Mouse (Mus musculus): ENCODE measurements around the gene Ldhb. TPM values are rescaled to one million over a fixed set of nuclear protein-coding genes. Genes with fewer than 3 reads are reported as not detected.
A peak's percentile ranks its signal among the peaks of the same experiment; 100 is the strongest.

The Ldhb gene
- total RNA-seq (2021) (1,000 to 10,000 TPM; 2,754 to 3,232 TPM), polyA plus RNA-seq (2012; rRNA removed) (2,197 and 2,972 TPM in 2 replicates)
- long read RNA-seq, transcript Ldhb-201 (8 exons, 1,304 nt): major isoform, 2,144 of 2,346 reads
- long read RNA-seq, partial matches to known transcripts: 117 of 2,346 reads
- long read RNA-seq, other reads (novel, unspliced or antisense): 84 of 2,346 reads

GRCm38 (mm10) chr6:142507785-142508162 lies at the start of gene Ldhb:
Ldhb (minus strand) TSS chr6:142507957.
- under 1% methylated on average over 19 of the region's 19 CpGs for WGBS
- peak; percentile 88 to 91 for DNase-seq
- peaks cover 1% of the 10 kb centered on the region for H3K4me1 ChIP-seq (ENCODE audit: control insufficient read depth, insufficient read depth, low read length)
- H3K4me3 ChIP-seq: peak within 1 kb of the TSS; percentile 67
- no peaks in the 10 kb centered on the region for H3K27me3 ChIP-seq (ENCODE audit: control insufficient read depth, insufficient read depth, low read length)
- TF ChIP-seq POLR2A (IDR thresholded peaks at IDR 0.05; ENCODE audit: insufficient read depth, low read depth, low read length) (peak; percentile 98), EP300 (IDR thresholded peaks at IDR 0.05; ENCODE audit: insufficient read depth, low read depth, low read length) (peak; percentile 65; the same call in 1 of the 2 replicates), CTCF (IDR thresholded peaks at IDR 0.05) (no peak)
- H3K79me2 ChIP-seq (replicated peaks; ENCODE audit: control insufficient read depth, insufficient read depth, low read length): no peaks in the 10 kb centered on the region
- H3K27ac ChIP-seq: peak within 1 kb of the TSS; percentile 85
- peaks cover 12% of the 10 kb centered on the region for H3K36me3 ChIP-seq (ENCODE audit: control insufficient read depth, insufficient read depth, low read length)
- H3K9ac ChIP-seq (ENCODE audit: low read depth, low read length): peak within 1 kb of the TSS; percentile 76
- intact Hi-C loops (cut with DNase I): no loop called here

GRCm38 (mm10) chr6:142555988-142556387 lies 48.2 kb upstream of the Ldhb start:
- H3K4me3 ChIP-seq: no peak overlapping the region
- intact Hi-C loops (cut with DNase I): no loop called here
- H3K27me3 ChIP-seq (ENCODE audit: control insufficient read depth, insufficient read depth, low read length): no peaks in the 10 kb centered on the region
- no peaks in the 10 kb centered on the region for H3K79me2 ChIP-seq (replicated peaks; ENCODE audit: control insufficient read depth, insufficient read depth, low read length)
- H3K36me3 ChIP-seq (ENCODE audit: control insufficient read depth, insufficient read depth, low read length): no peaks in the 10 kb centered on the region
- no peak overlapping the region for H3K27ac ChIP-seq
- no peak for DNase-seq
- 0 out of 2 replicates have a peak, but pooled peaks cover 1% of the 10 kb centered on the region for H3K4me1 ChIP-seq (ENCODE audit: control insufficient read depth, insufficient read depth, low read length)
- H3K9ac ChIP-seq (ENCODE audit: low read depth, low read length): no peak overlapping the region
- no peak for TF ChIP-seq POLR2A (IDR thresholded peaks at IDR 0.05; ENCODE audit: insufficient read depth, low read depth, low read length)
- no peak for TF ChIP-seq CTCF (IDR thresholded peaks at IDR 0.05)
- TF ChIP-seq EP300 (IDR thresholded peaks at IDR 0.05; ENCODE audit: insufficient read depth, low read depth, low read length): no peak
- WGBS: 92% methylated on average over 1 of the region's 1 CpGs

- whole genome bisulfite sequencing: 38% methylated on average over 4 of the region's 4 CpGs
- Histone ChIP-seq H3K27me3 (ENCODE audit: control insufficient read depth, insufficient read depth, low read length) (no peaks in the 10 kb centered on the region), H3K4me3 (no peak overlapping the region), H3K9ac (ENCODE audit: low read depth, low read length) (no peak overlapping the region), H3K36me3 (ENCODE audit: control insufficient read depth, insufficient read depth, low read length) (no peaks in the 10 kb centered on the region), H3K4me1 (ENCODE audit: control insufficient read depth, insufficient read depth, low read length) (0 out of 2 replicates have a peak, but pooled peaks cover 1% of the 10 kb centered on the region), H3K79me2 (replicated peaks; ENCODE audit: control insufficient read depth, insufficient read depth, low read length) (no peaks in the 10 kb centered on the region), H3K27ac (peak overlapping the region; percentile 51)
- TF ChIP-seq CTCF (IDR thresholded peaks at IDR 0.05) (no peak), EP300 (IDR thresholded peaks at IDR 0.05; ENCODE audit: insufficient read depth, low read depth, low read length) (no peak), POLR2A (IDR thresholded peaks at IDR 0.05; ENCODE audit: insufficient read depth, low read depth, low read length) (no peak)
- intact Hi-C loops (cut with DNase I): no loop called here
- peak; percentile 49 to 51 for DNase-seq
These were observed 43.7 kb upstream of the Ldhb start for GRCm38 (mm10) chr6:142551482-142551881.

GRCm38 (mm10) chr6:142550871-142551270 lies 43.1 kb upstream of the Ldhb start:
- no peaks in the 10 kb centered on the region for H3K79me2 ChIP-seq (replicated peaks; ENCODE audit: control insufficient read depth, insufficient read depth, low read length)
- 57% methylated on average over 4 of the region's 4 CpGs for WGBS
- no peak for DNase-seq
- no peaks in the 10 kb centered on the region for H3K36me3 ChIP-seq (ENCODE audit: control insufficient read depth, insufficient read depth, low read length)
- TF ChIP-seq CTCF (IDR thresholded peaks at IDR 0.05) (no peak), POLR2A (IDR thresholded peaks at IDR 0.05; ENCODE audit: insufficient read depth, low read depth, low read length) (no peak), EP300 (IDR thresholded peaks at IDR 0.05; ENCODE audit: insufficient read depth, low read depth, low read length) (no peak)
- no peak overlapping the region for H3K4me3 ChIP-seq
- 0 out of 2 replicates have a peak, but pooled peaks cover 1% of the 10 kb centered on the region for H3K4me1 ChIP-seq (ENCODE audit: control insufficient read depth, insufficient read depth, low read length)
- peak overlapping the region; percentile 51 for H3K27ac ChIP-seq
- H3K27me3 ChIP-seq (ENCODE audit: control insufficient read depth, insufficient read depth, low read length): no peaks in the 10 kb centered on the region
- intact Hi-C loops (cut with DNase I): no loop called here
- H3K9ac ChIP-seq (ENCODE audit: low read depth, low read length): no peak overlapping the region

GRCm38 (mm10) chr6:142548377-142548776 lies 40.6 kb upstream of the Ldhb start:
- no peaks in the 10 kb centered on the region for H3K27me3 ChIP-seq (ENCODE audit: control insufficient read depth, insufficient read depth, low read length)
- DNase-seq: no peak
- TF ChIP-seq POLR2A (IDR thresholded peaks at IDR 0.05; ENCODE audit: insufficient read depth, low read depth, low read length) (no peak), EP300 (IDR thresholded peaks at IDR 0.05; ENCODE audit: insufficient read depth, low read depth, low read length) (no peak), CTCF (IDR thresholded peaks at IDR 0.05) (no peak)
- H3K79me2 ChIP-seq (replicated peaks; ENCODE audit: control insufficient read depth, insufficient read depth, low read length): no peaks in the 10 kb centered on the region
- no peak overlapping the region for H3K27ac ChIP-seq
- H3K36me3 ChIP-seq (ENCODE audit: control insufficient read depth, insufficient read depth, low read length): no peaks in the 10 kb centered on the region
- peaks cover 1% of the 10 kb centered on the region; the same call in 1 of the 2 replicates for H3K4me1 ChIP-seq (ENCODE audit: control insufficient read depth, insufficient read depth, low read length)
- intact Hi-C loops (cut with DNase I): no loop called here
- no peak overlapping the region for H3K4me3 ChIP-seq
- 77% methylated on average over 2 of the region's 2 CpGs for WGBS
- no peak overlapping the region for H3K9ac ChIP-seq (ENCODE audit: low read depth, low read length)

- Histone ChIP-seq H3K27me3 (ENCODE audit: control insufficient read depth, insufficient read depth, low read length) (no peaks in the 10 kb centered on the region), H3K36me3 (ENCODE audit: control insufficient read depth, insufficient read depth, low read length) (no peaks in the 10 kb centered on the region; the same call in 1 of the 2 replicates), H3K79me2 (replicated peaks; ENCODE audit: control insufficient read depth, insufficient read depth, low read length) (no peaks in the 10 kb centered on the region), H3K4me3 (no peak overlapping the region), H3K27ac (no peak overlapping the region), H3K9ac (ENCODE audit: low read depth, low read length) (no peak overlapping the region), H3K4me1 (ENCODE audit: control insufficient read depth, insufficient read depth, low read length) (no peaks in the 10 kb centered on the region; the same call in 1 of the 2 replicates)
- peak in 1 of 2 experiments; percentile 25 for DNase-seq
- TF ChIP-seq EP300 (IDR thresholded peaks at IDR 0.05; ENCODE audit: insufficient read depth, low read depth, low read length) (no peak), CTCF (IDR thresholded peaks at IDR 0.05) (no peak), POLR2A (IDR thresholded peaks at IDR 0.05; ENCODE audit: insufficient read depth, low read depth, low read length) (no peak)
- intact Hi-C loops (cut with DNase I): no loop called here
- 32% methylated on average over 14 of the region's 14 CpGs for WGBS
These were observed 37.4 kb upstream of the Ldhb start for GRCm38 (mm10) chr6:142545132-142545531.

Data from heart, adult 2 months (tissue).